Mouse (Mus musculus): Measurements from ENCODE around the gene Unc79.

DNA sequence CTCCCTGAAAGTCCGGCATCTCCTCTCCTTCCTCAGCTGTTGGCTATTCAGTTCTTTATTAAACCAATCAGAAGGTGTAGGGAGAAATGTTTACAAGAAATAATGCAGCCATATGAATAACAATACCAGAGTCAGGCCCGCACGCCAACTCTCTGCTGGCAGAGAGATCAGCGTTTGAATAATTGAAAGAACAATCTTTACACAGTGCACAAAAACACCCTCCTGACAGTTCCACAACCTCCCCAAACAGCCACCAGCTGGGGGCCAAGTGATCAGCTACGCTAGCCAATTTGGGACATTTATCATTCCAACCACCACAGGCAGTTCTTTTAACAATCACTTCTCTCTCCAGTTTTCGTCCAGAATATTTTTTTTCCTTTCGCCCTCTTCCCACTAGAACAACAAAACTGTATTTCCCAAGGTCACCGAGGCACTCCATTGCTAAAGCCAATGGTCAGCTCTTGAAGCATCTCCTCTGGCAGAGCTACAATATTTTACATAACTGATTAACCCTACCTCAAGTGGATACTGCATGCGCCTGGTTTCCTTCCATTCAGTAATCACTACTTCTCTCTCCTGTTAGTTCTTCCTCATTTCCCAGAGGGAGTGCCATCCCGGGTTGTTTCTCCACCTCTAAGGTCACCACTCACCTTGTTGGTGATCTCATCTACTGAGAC, 169.0 kb downstream of the Unc79 start:
- no peak for TF ChIP-seq CTCF (IDR thresholded peaks at IDR 0.05; ENCODE audit: low read depth)
- TF ChIP-seq EP300 (IDR thresholded peaks at IDR 0.05; ENCODE audit: low read depth): no peak
